Mouse (Mus musculus): ENCODE data around the gene Aifm2.

GRCm38 (mm10) chr10:61665651-61666050 lies 49.4 kb upstream of the Aifm2 start:
- TF ChIP-seq CTCF (conservative IDR thresholded peaks at IDR 0.05 in 1 of 2, IDR thresholded peaks at IDR 0.05 in 1 of 2; ENCODE audit: low read depth in 2 of 2, low read length in 2 of 2) (no peak), POLR2A (IDR thresholded peaks at IDR 0.05; ENCODE audit: low read depth, low read length) (no peak), RAD21 (IDR thresholded peaks at IDR 0.05; ENCODE audit: low read depth, low read length) (no peak), MAX (IDR thresholded peaks at IDR 0.05; ENCODE audit: low read length) (no peak), MEF2A (IDR thresholded peaks at IDR 0.05; ENCODE audit: borderline replicate concordance, low read depth, low read length) (no peak), BHLHE40 (IDR thresholded peaks at IDR 0.05; ENCODE audit: low read depth, low read length) (no peak)

All from CH12.LX (cell line).